Mouse (Mus musculus) urinary bladder, adult 2 months (tissue): ENCODE results near the gene Dgcr8. TPM values are rescaled to one million over a fixed set of nuclear protein-coding genes. Genes with fewer than 3 reads are reported as not detected.
A peak's percentile ranks its signal among the peaks of the same experiment; 100 is the strongest.

ENCODE experiments used
- DNase-seq: peaks from one replicate; pipeline ENCODE4 v3.0.0; 2022; ENCODE audit warnings: low spot score
- polyA plus RNA-seq: library from polyadenylated mRNA; depleted of rRNA; stranded (reverse); fragments of >200 nt; gene quantifications from 2 replicates; pipeline ENCODE4 v1.2.3, GENCODE M21; 2012

Gene Dgcr8
- polyA plus RNA-seq, 1 experiment, result 25.8 TPM

DNA sequence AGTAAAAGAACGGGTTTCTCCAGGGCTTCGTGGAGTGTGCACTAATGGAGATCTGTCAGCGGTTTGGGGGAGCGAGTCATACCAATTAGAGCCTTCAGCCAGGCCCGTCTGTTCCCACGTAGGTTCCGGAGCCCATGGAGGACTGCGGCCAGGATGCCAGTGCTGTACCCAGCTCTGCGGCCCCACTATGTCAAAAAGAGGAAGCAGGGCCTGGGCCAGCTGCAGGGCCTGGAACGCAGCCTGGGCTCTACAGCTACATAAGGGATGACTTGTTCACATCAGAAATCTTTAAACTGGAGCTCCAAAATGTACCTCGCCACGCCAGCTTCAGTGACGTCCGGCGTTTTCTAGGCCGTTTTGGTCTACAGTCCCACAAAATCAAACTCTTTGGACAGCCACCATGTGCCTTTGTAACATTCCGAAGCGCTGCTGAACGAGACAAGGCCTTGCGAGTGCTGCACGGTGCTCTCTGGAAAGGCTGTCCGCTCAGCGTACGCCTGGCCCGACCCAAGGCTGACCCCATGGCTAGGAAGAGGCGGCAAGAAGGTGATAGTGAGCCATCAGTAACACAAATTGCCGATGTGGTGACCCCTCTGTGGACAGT lies 39.6 kb downstream of the Dgcr8 start:
- no peak for DNase-seq

- peak; percentile 99 for DNase-seq
Measured at GRCm38 (mm10) chr16:18248433-18249363, 40.3 kb downstream of the Dgcr8 start, which contains the start of the genes Trmt2a and Ranbp1. Gene Trmt2a, plus strand, starts transcription at chr16:18248679. Gene Ranbp1, minus strand, starts transcription at chr16:18248732.

DNA sequence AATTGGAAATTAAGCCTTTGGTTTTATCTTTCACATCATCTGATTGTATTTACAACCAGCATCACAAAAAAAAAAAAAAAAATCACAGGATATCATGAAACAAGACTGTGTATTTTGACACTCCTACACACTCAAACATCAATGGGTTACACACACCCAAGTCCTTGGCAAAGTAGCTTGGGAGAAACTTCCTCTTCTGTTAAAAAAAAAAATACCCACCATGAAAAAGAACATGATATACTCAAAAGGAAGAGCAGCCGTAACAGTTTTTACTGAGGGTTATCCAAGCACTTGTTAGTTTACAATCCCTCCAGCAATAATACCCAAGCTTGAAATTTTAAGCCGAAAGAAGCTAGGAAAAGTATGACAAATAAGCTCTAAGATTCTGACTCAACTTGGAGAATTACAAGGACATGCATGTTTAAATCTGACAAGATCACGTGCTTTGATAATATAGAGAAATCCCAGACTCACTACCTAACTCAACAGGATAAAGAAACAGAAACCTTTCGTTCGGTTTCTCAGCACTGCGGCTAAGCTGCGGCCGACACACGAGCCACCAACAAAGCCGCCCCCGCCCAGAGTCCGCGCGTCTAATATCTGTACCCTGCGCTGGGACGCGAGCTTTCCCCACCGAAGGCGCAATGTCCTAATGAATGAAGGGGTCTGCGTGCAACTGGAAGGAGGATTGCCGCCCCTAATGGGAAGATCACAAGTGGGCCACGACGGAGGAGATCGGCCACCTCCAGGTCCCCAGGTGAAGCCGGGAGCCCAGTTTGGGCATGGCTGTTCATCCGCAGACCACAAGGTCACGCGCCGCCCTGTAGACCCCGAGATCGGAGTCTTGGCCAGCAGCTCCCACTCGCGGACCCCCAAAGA lies 41.3 kb downstream of the Dgcr8 start:
- no peak for DNase-seq

GRCm38 (mm10) chr16:18241581-18241980 lies 47.5 kb downstream of the Dgcr8 start:
- DNase-seq, result no peak

DNA sequence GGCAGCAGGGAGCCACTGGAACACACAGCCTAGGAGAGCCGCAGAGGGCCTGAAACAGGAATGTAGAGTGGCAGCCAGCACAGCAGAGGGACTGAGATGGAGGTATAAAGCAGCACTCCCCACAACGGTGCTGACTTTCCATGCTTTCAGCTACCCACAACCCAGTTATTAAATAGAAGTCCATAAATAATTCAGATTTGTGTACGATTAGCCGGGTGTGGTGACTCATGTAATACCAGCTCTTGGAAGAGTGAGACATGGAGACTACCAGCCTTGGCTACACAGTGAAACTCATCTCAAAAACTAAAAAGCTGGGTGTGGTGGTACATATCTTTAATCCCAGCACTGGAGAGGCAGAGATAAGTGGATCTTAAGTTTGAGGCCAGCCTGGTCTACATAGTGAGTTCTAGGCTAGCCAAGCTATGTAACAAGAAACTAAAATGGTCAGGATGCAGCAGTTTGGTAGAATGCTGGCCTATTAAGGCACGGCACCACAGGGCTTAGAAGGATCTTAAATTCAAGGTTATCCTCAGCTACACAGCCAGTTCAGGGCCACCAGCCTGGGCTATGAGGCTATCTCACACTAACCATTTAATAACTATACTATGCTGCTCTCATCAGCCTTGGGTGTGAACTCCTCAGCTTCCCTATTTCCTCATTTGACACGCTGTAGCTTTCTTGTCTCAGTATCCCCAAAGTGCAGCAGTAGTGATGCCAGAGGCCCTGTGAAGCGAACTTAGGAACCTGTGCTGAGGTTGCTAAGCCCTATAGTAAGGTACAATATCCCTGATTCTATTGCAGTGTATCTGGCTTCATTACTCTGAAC lies 52.2 kb downstream of the Dgcr8 start:
- DNase-seq, result no peak

DNA sequence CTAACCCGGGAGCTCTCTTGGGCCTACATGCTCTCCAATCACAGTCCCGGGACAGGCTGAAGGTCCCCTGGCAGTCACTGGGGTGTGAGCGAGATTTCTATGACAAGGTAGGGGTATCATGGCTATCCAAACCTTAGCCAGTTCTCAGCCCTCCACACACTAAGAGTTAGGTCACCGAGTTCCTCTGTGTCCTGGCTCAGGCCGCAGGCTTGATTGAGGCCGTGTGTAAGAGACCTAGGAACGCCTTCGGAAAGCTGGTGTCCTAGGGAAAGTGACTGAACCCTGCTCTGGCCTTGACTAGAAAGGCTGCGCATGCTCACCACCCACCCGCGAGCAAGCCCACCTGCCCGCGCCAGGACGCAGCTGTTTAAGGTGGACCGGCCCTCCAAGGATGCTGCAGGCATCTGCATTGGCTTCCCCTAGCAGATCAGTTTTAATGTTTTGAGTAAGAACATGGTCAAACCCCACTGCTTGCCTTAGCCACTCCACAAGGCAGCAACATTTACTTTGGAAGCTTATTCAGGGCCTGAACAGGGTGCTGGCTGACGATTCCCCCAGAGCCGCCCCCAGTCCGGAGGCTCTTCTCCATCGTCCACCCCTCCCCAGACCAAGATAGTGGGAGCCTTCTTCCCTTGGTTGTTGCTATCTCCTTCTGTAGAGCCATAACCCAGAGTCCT lies 53.5 kb downstream of the Dgcr8 start:
- no peak for DNase-seq

GRCm38 (mm10) chr16:18234671-18235388 lies 54.2 kb downstream of the Dgcr8 start, which contains the start of gene Zdhhc8:
Gene Zdhhc8, minus strand, starts transcription at chr16:18235136.
- peak; percentile 56 for DNase-seq

DNA sequence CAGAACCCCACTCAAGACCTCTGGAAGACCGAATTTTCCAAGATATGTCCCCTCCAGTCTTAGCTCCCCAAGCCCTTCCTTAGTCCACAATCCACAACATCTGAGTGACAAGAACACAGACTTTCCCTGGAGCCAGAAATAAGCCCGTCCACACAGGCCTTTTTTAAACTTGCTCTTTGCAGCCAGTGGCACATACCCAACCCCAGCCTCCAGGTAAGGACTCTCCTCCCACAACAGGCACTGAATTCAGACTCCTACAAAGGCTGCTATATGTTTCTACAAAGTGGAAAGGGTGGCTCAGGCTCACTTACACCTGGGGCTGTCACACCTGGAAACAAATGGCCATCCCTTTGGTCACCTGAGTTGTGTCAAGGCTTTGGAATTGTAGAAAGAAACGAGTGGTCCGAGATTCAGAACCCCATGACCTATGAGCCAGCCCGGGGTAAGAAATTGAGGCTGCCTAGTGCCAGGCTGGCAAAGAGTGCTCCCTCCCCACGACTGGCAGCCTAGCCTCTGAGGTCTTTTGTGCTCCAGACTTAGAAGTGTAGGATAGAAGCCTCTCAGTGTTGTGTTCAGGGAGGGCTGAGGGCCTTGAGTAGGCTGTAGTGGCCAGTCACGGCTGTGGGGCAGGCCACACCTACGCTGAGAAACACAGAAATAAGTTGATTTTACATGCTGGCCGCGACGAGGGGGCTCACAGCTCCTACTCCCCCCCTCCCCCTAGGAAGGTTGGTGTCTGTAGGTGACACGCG lies 55.0 kb downstream of the Dgcr8 start:
- no peak for DNase-seq

GRCm38 (mm10) chr16:18233451-18233850 lies 55.6 kb downstream of the Dgcr8 start:
- DNase-seq, result no peak

DNA sequence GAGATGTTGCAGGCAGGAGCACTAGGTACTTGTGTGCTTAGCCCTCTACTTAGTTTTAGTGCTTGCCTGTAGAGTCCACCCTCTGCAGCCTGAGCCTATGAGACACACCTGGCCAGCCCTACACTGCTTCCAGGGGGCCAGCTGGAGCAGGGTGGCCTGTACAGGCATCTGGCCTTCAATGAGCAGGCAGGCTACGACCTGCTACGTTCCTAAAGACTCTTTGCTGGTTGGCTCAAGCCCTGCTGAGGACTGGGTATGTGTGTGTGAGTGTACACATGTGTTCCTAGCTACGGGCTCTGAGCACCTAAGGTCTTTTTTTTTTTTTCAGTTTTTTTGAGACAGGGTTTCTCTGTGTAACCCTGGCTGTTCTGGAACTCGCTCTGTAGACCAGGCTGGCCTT lies 57.6 kb downstream of the Dgcr8 start:
- no peak for DNase-seq

GRCm38 (mm10) chr16:18231047-18231446 lies 58.0 kb downstream of the Dgcr8 start:
- DNase-seq, result no peak

GRCm38 (mm10) chr16:18230617-18231016 lies 58.4 kb downstream of the Dgcr8 start:
- no peak for DNase-seq

- no peak for DNase-seq
Measured at GRCm38 (mm10) chr16:18229622-18230021, 59.4 kb downstream of the Dgcr8 start.

DNA sequence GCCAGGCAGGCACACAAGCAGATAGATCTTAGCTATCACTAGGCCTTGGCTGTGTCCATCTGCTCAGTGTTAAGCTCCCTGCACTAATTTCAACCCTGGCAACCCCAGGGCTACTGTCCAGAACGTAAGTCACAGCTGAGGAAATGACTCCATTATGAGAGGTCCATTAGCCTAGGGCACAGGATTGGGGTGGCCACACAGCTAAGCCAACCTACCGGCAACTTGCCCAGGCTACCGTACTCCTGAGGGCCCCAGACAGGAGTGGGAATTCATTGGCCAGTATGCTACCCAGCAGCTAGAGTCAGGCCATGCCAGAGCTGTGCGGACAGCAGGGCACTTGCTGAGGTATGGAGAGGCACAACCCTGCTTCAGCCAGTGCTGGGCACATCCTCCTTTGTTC lies 60.2 kb downstream of the Dgcr8 start:
- no peak for DNase-seq

- no peak for DNase-seq
Measured at GRCm38 (mm10) chr16:18227897-18228422, 61.1 kb downstream of the Dgcr8 start.

- no peak for DNase-seq
Measured at GRCm38 (mm10) chr16:18227187-18227586, 61.9 kb downstream of the Dgcr8 start.

DNA sequence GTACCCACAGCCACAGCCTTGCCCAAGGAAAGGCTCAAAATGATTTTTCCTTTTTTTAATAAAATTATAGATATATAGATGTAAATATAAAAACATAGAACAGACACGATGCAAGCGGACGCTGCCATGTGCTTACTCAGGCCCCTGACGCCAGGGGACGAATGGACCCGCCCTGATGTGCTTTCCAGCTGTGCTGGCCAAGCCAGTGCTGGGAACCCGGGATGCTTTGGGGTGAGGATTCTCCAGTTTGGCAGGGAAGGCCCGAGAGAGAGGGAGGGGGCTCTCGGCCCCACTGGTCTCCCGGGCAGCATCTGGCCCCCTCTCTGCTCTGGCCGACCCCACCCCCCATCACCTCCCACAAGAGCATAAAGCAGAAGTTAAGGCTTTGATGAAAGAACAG lies 66.9 kb downstream of the Dgcr8 start:
- no peak for DNase-seq

GRCm38 (mm10) chr16:18221543-18221898 lies 67.5 kb downstream of the Dgcr8 start:
- no peak for DNase-seq
